Mouse (Mus musculus) WW6 (cell line): ENCODE results near the gene Lsmem1.

Experiments used
- DNase-seq: peaks from one replicate; pipeline ENCODE4 v3.0.0-alpha.2; 2013; ENCODE audit warnings: low read depth, low spot score

Lsmem1 gene

DNA sequence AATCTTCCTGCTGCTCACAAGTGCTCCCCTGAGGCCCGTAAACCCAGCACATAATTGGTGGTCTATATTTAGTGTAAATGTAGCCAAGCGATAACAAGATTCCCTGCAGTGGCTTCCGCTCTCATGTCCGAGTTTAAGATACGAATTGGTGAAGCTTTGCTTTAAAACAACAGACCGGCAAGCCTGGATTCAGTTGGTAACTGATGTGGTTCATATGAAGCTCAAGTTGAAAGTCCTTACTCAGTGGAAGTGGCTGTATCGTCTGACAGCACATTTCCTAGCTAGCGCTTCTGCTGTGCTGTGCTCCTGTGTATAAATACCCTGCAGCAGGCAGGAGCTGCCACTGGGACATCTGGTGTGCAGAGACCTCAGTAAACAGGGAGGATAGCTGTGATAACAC is at the start of gene Lsmem1:
Gene Lsmem1, minus strand, starts transcription at position 189 of the 400 bp plus-strand sequence.
- no peak for DNase-seq

DNA sequence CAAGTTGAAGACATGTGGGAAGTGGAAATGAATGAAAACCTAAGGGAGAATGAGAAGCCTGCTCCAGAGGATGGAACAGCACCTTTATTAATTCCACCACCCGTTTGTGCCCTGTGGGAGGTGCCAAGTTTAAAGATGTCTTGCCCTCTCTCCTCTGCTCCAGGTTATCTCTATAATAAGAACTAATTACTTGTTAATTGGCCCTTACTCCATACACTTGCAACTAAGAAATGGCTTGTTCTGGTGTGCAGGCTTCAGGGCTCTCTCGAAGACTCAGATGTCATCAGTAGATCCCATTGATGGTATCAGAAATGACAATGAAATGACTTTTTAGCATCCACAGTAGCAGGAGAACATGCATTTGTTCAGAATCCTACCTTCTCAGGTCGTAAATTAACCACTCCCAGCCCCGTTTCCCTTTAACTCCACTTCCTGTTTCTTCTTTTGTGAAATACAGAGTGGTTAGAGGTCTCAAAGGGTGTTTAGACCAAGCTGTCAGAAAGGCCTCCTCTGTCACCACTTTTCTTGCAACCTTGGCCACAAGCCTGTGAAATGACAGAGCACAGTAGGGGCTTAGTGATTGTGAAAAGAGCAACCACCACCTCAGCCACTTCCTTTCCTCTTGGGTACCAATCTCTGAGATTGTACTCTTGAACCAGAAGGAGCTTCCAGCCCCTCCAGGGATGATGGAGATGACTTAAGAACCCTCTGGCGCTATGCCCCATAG is 49.3 kb upstream of the Lsmem1 start, which contains the start of gene Ifrd1:
Gene Ifrd1, minus strand, starts transcription at position 51 of the 727 bp plus-strand sequence.
- no peak for DNase-seq

DNA sequence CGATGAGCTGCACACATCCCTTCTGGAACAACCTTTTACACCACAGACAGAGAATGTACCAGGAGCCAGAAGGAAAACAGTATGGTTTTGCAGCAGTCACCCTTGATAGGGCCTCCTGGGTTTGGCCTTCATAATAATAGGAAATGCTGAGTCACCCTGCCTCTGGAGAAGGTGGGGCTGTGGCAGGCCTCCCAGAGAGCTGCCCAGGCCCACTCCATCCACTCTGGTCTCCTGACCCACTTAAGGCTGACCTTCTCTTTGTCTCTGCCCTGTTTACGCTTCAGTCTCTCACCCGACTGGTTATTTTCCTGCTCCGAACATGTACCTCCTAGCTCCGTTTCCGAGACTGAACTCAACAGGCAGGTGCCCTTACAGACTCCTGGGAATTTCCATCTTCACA is 48.7 kb upstream of the Lsmem1 start:
- DNase-seq = no peak

- no peak for DNase-seq
Measured at GRCm38 (mm10) chr12:40247384-40247783, 48.1 kb upstream of the Lsmem1 start.

- no peak for DNase-seq
Measured at GRCm38 (mm10) chr12:40245434-40245970, 46.2 kb upstream of the Lsmem1 start.

DNA sequence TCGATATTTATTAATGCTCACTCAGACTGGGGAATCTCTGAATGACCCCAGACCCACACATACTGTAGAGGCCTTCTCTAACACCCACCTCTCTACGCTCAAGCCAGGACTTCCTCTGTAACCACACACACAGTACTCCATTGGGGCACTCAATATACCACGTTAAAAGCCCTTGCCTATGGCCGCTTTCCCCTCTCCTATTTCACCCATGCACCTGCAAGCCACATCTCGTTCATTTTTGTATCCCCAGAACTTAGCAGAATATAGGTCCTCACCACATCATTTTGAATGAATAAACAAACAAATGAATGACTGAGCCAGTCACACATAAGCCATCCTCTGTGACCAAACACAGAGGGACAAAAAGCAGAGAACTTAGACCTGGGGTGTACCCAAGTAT is 45.6 kb upstream of the Lsmem1 start:
- DNase-seq = no peak

- DNase-seq = no peak
Measured at GRCm38 (mm10) chr12:40243821-40244221, 44.5 kb upstream of the Lsmem1 start.

DNA sequence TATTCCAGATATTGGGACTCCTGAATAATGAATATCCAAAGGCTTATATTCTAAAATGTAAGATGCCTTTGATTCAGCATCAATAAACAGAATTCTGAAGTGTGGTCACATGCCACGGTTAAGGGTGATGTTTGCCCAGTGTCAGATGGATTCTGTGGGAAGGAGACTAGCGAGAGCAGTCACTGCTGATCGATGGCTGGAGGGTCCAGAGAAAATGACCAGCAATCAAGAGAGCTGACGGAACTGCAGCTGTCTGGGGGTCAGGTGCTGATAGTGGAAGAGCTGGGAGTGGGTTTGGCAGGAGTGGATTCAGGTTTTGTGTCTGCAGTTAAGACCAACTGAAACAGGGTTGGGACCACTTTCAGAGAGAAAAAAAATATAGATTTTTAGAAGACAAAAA is 44.0 kb upstream of the Lsmem1 start:
- no peak for DNase-seq

DNA sequence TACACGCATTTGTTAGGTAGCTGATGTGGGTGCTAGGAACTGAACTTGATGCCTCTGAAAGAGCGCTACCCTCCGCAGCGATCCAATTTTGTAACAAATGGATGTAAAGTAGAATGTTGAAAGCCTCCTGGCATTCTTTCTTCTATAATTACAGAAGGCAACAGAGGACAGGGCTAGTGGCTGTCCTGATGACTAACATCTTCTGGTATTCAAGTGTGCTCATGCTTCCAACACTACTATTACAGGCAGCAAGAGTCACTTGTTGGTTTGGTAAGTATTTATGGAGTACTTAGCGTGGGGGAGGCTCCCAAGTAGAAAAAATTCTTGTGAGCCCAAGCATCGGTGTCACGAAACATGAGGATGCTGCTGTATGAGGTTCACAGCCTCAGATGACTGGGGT is 39.9 kb upstream of the Lsmem1 start:
- DNase-seq = no peak

DNA sequence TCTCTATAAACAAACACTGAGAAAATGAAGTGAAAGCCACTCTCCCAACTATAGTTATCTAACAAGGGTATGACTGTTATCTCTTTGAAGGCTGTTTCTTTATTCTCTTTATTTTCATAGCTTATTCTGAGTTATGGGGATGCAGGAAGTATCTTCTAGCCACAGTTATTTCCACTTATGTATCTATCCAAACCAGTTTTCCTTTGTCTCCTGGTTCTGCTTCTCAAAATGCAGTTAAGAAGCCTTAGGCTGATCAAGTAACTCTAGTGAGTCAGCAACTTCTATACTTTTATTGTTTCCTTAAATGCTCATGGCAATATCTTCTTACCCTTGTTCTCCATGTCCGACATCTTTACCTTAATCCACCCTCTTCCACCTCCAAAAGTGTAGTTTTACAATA is 32.9 kb upstream of the Lsmem1 start:
- no peak for DNase-seq

GRCm38 (mm10) chr12:40231632-40232031 is 32.3 kb upstream of the Lsmem1 start:
- no peak for DNase-seq

DNA sequence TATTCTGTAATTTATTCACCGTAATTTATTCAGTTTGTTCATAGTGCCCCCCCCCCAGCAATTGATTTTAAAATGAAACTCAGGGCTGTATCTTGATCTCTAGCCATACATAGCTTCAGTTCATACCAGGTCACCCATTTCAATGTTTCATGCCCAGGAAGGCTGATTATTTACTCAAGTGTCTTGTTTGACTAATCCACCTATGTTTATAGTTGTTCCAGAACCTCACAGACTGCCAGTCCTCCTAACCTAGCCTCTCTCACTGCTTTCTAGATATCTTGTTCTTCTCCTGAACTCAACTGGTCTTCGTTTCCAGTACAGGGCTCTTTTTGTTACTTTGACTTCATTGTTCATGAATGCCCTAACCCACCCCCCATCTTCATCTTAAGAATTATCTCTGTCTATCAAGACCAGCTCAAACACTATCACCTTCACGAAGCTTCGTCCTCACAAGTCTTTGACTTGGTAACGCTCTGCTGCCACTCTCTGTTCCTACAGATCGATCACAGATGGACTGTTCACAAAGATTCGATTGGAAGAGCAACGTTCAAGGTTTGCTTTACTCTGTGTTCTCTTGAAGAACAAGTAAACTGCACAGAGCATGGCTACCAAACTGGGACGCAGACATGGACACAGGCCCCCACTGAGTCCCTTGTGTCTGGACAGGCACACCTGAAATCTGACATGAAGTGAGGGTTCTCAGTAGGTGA is 25.0 kb upstream of the Lsmem1 start:
- DNase-seq = no peak

DNA sequence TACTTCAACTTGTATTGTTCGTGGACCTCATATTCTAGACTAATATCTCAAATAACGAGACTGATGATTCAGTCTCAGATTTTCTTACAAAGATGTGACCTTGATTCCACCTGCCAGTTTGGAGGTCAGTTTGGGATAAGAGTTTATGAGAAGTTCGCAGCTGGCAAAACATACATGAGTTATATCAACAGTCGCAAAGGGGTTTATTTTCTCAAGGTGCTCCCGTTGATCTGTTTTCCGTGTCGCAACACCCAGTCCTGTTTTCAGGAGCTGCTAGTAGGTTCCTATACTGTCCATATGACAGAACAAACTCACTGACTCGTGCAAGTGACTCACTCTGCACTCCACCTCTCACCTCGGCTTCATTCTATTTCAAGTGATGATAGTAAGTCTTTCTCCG is 24.4 kb upstream of the Lsmem1 start:
- DNase-seq = no peak

DNA sequence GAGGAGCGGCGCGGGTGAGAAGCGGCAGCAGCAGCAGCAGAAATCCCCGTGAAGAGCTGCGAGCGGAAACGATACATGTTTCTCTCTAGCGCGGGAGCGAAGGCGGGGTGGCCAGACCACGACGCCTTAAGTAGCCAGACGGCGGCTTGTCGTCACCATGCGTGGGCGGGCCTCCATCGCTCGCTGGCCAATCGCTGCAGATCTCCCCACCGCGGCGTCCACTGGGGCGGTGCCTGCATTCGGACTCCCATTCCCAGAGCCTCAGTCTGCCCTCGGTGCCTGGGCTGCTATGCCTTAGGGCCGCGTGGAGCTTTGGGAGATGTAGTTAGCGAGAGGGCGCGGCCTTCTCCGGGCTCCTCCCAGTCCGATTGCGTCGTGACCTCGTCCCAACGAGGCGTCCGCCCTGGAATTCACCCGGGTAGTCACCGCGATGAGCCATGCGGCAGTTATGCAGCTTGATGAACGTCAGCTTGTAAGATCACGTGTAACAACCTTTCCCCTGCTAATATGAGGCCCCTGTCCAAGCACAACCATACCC is 23.9 kb upstream of the Lsmem1 start:
- peak; percentile 96 for DNase-seq

- peak; percentile 66 for DNase-seq
Measured at GRCm38 (mm10) chr12:40222251-40223081, 23.2 kb upstream of the Lsmem1 start.

DNA sequence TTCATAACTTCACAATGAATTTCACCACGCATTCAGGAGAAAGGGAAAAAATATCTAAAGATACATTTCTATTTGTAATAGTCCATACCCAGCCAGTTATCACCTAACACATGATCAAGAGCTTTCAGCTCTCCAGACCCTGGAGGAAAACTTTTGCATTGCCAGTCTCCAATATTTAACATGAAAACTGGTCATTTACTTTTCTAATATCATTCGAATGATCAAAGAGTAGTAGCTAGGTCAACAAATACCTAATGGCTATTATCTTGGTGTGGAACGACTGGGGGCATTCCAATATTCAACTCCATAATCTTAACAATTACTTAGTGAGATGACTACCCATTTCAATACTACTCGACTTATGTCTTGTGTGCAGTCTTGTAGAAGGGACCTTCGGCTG is 22.3 kb upstream of the Lsmem1 start:
- no peak for DNase-seq

DNA sequence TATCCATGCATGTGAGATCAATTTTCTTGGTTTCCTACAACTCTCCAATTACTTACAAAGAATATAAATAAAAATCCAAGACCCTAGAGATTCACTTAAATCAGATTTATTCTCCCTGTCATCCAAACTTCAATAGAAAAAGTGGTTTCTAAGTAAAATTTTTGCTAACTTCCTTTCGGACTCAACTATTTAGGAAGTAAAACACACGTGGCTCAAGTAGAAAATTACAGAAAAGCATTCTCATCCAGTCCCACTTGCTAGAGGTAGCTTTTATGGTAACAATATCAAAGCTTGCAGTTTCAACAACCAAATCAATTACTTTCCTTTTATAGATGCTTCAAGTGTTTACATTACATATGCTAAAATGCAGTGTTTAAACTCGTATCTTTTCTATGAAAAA is 21.6 kb upstream of the Lsmem1 start:
- DNase-seq = no peak

DNA sequence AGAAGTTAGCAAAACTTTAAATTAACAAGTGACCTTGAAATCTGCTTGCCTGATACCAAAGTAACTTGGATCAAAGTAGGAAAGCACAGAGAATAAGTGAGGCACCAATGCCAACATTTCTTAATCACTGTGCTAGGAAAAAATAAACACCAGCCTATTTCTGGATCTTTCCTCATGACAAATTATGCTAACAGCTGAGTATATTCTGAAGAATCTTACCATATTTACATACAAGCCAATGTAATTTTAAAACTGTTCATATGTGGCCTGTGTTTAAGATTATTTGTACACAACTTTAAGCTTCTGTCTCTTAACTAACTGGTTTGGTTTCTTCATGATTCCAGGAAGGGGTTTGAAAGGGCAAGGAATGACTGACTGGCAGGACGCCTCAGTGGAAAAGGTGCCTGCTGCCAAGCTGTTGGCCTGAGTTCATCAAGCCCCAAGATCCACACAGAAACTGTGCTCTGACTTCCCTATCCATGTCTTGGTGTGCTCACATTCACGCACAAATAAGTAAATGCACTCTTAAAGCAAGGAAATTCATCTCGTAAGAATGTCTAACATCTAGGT is 20.8 kb upstream of the Lsmem1 start:
- DNase-seq = no peak

- DNase-seq = no peak
Measured at GRCm38 (mm10) chr12:40218430-40218945, 19.2 kb upstream of the Lsmem1 start.

GRCm38 (mm10) chr12:40217776-40218175 is 18.5 kb upstream of the Lsmem1 start:
- no peak for DNase-seq
